Mouse (Mus musculus) cerebellum, adult 18-20 months (tissue): ENCODE measurements around the gene Hoxc12.
A peak's percentile ranks its signal among the peaks of the same experiment; 100 is the strongest.

ENCODE experiments used
- DNase-seq, 2 experiments: peaks; one replicate each; pipeline ENCODE4 v3.0.0; 2021

The Hoxc12 gene

GRCm38 (mm10) chr15:102965892-102966775 lies 29.6 kb downstream of the Hoxc12 start:
- peak in 1 of 2 experiments; percentile 18 for DNase-seq

DNA sequence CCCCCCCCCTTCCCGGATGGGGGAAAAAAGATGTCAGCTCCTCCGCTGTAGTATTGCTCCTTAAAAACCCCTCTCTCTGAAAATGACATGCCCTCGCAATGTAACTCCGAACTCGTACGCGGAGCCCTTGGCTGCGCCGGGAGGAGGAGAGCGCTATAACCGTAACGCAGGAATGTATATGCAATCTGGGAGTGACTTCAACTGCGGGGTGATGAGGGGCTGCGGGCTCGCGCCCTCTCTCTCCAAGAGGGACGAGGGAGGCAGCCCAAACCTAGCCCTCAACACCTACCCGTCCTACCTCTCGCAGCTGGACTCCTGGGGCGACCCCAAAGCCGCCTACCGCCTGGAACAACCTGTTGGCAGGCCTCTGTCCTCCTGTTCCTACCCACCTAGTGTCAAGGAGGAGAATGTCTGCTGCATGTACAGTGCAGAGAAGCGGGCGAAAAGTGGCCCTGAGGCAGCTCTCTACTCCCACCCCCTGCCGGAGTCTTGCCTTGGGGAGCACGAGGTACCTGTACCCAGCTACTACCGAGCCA lies 30.3 kb downstream of the Hoxc12 start, which contains the start of gene Hoxc10:
Hoxc10 (plus strand) TSS at position 21 of the 536 bp plus-strand sequence.
- no peak for DNase-seq

GRCm38 (mm10) chr15:102967312-102967510 lies 30.7 kb downstream of the Hoxc12 start, which contains the start of gene Hoxc5:
Gene Hoxc5, plus strand, starts transcription at chr15:102967443.
- no peak for DNase-seq

DNA sequence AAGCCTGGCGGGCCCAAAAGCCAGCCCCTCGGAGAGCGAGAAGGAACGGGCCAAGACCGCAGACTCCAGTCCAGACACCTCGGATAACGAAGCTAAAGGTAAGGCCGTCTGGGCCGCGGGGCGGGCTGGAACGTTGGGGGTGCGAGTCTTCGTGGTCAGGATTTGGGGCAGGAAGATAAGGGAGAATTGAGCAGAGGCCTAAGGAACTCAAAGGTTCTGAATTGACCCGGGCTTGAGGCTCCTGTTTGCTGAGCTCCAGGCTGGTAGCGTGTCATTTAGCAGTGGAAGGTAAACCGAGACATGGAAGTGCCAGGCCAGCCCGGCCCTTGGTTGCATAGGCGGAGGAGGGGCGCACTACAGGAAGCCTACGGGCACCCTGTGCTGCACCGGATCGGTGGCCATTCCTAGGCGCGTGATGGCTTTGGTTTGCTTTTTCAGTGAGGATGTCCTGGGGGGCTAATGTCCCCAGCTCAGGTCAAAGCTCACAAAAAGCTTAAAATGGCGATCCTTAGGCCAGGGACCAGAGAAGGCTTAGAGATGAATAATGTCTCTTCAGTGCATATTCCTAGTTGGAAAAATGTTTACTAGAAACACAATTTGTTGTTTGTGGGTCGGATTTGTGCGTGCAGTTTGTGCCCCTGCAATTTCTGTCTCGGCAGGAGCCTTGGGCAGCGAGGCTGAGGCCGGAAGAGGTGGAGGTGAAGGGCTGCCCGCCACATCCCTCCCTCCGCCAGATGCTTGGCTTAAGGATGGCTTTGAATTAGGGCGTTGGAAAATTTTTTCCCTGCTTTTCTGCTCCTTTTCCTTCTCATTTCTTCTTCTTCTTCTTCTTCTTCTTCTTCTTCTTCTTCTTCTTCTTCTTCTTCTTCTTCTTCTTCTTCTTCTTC lies 31.2 kb downstream of the Hoxc12 start:
- DNase-seq, result no peak

GRCm38 (mm10) chr15:102969296-102969695 lies 32.7 kb downstream of the Hoxc12 start:
- DNase-seq, result no peak

DNA sequence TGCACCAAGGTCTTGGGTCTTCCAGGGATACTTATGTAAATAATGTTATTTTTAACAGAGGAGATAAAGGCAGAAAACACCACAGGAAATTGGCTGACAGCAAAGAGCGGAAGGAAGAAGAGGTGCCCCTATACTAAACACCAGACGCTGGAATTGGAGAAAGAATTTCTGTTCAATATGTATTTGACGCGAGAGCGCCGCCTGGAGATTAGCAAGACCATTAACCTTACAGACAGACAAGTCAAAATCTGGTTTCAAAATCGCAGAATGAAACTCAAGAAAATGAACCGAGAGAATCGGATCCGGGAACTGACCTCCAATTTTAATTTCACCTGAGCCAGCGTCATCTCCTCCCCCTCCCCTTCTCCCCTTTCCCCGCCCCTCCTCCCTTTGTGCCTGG lies 34.2 kb downstream of the Hoxc12 start:
- DNase-seq, result no peak

DNA sequence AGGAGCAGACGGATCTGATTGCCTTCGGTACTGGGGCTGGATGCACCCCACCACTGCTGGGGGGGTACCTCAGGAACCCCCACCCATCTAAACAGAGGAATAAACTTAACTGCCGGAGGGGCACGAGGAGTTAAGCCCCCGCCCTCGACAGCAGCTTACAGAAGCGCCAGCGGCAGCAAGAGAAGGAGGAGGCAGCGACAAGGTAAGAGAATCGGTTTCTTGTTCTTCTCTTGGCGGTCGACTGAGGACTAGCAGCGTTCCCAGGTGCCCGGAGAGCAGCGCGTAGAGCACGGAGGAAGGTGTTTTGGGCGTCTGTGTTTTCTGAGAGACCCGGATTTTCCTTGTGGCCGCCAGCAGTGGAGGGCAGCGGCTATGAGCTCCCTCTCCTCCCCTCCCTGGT lies 35.7 kb downstream of the Hoxc12 start:
- DNase-seq, result no peak

- DNase-seq, result no peak
These were observed 36.2 kb downstream of the Hoxc12 start for GRCm38 (mm10) chr15:102972753-102973152.

DNA sequence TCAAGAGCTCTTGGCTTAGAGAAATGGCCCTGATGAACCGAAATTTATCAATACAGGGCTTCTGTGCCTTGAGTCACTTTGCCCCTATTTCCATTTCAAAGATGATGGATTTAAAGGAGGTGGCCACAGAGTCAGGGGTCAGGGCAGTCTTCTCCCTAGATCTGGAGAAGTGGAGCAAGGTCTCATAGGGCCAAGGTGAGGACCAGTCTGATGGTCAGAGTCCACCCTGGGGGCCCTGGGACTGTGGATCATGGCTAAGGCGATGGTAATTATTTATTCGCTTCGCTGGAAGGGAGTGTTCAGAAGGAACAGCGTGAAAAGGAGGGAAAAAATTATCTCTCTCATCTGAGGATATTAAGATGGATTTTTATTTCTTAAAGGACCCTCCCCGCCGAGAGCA lies 38.5 kb downstream of the Hoxc12 start:
- no peak for DNase-seq

DNA sequence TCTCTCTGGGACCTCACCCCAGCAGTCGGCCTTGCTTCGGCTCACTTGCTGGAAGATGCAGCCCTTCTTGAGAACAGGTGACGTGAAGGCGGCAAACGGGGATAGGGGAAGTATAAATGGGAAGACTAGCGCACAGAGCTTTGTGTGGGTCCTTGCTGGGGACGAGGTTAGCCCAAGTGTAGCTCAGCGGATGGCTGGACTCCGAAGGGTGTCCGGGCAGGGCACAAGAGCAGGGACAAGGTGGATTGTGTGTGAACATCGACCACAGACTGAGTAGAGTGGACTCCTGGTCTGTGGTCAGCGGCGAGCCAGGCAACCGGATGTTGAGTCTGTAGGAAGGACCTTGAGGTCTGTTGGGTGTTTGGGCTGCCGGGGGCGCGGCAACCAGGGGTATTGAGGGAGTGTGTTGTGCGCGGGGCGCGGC lies 39.1 kb downstream of the Hoxc12 start:
- DNase-seq, result no peak

- DNase-seq, result no peak
These were observed 39.6 kb downstream of the Hoxc12 start, which contains the start of gene Hoxc9 for GRCm38 (mm10) chr15:102976171-102976570. Gene Hoxc9, plus strand, starts transcription at chr15:102976439.

DNA sequence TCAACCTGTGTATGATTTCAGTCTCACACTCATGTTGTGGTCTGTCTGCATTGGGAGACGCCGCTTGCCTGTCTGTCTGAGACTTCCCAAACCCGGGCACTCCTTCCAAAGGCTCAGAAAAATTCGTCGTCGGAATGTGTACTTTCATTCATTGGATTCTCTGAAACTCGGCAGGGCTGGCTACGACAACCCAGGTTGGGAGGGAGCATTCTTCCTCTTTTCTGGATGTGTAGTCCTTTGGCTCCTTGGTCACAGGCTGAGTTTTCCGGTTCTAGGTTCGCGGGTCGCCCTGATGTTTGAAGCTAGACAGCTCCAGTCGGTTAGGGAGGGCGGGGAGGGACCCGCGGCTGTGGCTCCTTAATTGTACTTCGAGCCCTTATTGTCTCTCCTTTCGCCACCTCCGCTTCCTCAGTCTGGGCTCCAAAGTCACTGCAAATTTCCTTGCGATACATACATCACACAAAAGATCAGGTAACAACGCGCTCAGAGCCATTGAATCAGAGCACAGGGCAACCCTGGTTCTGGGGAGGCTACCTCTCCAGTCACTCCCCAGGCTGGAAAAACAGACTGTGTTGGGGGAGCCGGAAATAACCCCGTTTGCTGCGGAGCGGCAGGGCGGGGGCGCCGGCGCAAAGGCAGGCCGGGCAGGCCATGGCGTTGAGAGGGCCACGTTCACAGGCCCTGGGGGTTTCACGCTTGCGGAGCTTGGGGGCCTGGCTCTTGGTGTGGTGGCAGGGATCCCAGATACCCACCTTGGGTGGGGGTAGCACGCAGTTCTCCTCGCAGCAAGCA lies 40.3 kb downstream of the Hoxc12 start:
- DNase-seq, result no peak

DNA sequence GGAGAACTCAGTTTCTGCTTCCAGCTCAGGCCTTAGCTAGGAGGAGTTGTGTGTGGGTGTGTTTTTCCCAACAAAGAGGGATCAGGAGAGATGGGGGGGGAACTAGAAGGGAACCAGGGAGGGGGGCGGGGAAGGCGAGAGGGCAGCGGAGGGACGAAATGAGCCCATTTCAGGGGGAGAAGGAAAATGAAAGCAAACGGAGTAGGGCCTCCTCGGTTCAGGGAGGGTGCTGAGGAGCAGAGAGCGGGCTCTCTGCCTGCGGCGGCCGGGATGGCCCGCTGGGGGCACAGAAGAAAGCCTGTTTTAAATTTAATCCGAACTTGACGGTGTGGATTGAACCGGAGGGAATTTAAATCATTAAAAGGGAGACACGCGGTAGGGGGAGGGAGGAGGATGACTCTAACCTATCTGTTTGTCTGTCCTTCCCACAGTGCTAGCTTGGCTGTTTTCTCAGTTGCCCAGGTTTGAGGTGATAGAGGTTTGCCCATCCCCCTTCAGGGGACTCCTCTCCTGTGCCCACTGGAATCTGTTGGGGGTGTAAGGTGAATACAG lies 40.9 kb downstream of the Hoxc12 start:
- no peak for DNase-seq

- DNase-seq, result no peak
These were observed 42.3 kb downstream of the Hoxc12 start for GRCm38 (mm10) chr15:102978615-102979515.

- no peak for DNase-seq
These were observed 43.4 kb downstream of the Hoxc12 start for GRCm38 (mm10) chr15:102979936-102980335.

DNA sequence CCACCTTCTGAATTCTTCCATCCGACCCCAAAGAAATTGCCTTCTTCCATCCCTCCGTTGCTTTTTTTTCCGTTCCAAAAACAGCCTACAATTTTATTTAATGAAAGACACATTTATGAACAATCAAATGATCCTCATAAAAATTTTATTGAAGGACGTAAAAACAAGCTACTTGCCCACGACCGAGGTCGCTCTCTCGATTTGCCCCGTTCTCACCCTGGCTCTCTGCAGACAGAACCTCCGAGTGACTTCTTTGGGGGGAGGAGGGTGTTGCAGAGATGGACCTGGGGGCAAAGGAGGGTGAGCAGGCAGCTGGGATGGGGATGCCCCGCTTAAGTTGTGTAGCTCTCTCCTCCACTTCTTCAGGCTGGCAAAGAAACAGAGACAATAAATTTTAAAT lies 43.8 kb downstream of the Hoxc12 start:
- no peak for DNase-seq

DNA sequence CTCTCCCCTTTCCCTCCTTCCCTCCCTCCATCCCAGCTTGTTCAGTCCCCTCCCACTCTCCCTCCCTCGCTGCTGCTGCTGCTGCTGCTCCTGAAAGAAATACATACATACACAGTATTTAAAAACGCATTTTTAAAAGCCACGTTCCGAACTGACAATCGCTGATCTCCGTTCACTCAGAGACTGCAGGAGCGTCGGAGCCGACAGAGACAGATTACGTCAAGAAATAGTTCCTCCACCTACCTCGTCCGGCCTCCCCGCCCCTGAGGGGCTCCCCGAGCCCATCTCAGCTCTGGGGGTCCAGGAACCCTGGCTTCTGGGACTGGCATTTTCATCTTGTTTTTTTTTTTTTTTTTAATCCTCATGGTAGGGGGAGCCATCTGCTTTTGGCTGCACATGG lies 44.4 kb downstream of the Hoxc12 start:
- DNase-seq, result no peak

- DNase-seq, result no peak
These were observed 45.1 kb downstream of the Hoxc12 start for GRCm38 (mm10) chr15:102981379-102982288.

- no peak for DNase-seq
These were observed 47.2 kb downstream of the Hoxc12 start for GRCm38 (mm10) chr15:102983716-102984115.

DNA sequence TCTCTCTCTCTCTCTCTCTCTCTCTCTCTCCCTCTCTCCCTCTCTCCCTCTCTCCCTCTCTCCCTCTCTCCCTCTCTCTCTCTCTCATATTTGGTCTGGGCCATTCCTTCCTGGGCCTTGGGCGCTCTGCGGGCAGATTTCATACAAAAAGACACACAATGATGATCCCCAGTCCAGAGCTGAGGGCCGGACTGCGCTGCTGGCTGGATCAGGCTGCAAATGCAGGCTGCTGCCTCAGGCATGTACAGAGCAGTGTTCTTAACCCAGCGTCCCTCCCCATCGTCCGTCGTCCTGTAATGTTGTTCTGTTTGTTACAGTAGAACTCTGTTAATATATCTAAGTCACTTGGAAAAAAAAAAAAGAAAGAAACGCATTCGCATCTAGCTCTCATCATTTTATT lies 48.0 kb downstream of the Hoxc12 start:
- DNase-seq, result no peak
